Mouse (Mus musculus): ENCODE data around the gene Wars2. TPM values are rescaled to one million over a fixed set of nuclear protein-coding genes. Genes with fewer than 3 reads are reported as not detected.

The Wars2 gene
- polyA plus RNA-seq, 1 experiment from 2014 or later, result 2.9 TPM

GRCm38 (mm10) chr3:99264695-99265094, 123.8 kb downstream of the Wars2 start:
- peaks cover 72% of the 10 kb centered on the region for H3K27me3 ChIP-seq (replicated peaks; ENCODE audit: control insufficient read depth, insufficient read depth, low read length)
- no peak for TF ChIP-seq CTCF (IDR thresholded peaks at IDR 0.05; ENCODE audit: low read depth)

DNA sequence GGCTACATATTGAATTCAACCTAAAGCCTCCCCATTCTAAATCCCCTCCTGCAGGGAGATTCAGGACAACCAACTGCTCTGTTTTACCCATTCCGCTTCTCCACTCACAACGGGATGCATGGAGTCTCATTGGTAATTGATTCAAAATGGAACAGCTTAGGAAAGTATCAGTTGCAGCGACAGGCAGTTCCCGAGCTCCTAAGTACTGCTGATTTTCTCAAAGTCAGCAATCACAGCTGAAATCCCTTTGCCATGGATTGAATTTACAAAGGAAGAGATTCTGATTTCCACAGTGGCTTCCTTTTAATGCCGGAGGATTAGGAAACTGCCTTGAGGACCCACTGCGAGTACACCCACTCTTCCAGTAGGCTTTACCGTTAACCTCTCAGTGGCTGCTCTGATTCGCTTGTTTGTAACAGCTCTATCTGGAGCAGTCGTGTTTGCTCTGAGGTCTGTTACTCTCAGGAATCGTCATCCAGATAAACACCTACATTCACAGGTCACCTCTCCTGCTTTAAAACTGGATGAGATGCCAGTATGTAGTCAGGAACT, 126.0 kb downstream of the Wars2 start:
- no peaks in the 10 kb centered on the region for H3K36me3 ChIP-seq (ENCODE audit: control insufficient read depth, insufficient read depth)
- 44% methylated on average over 10 of the region's 10 CpGs for WGBS
- peaks cover 52% of the 10 kb centered on the region for H3K27me3 ChIP-seq (replicated peaks; ENCODE audit: control insufficient read depth, insufficient read depth, low read length)
- no peak overlapping the region for H3K4me2 ChIP-seq (replicated peaks; ENCODE audit: low read depth)
- no peak overlapping the region for H3K9ac ChIP-seq (ENCODE audit: low read depth, low read length)
- no peak for ATAC-seq
- H3K4me1 ChIP-seq (replicated peaks; ENCODE audit: control insufficient read depth, insufficient read depth, low read length), result no peaks in the 10 kb centered on the region
- H3K27ac ChIP-seq (ENCODE audit: low read depth, low read length), result no peak overlapping the region
- TF ChIP-seq CTCF (IDR thresholded peaks at IDR 0.05; ENCODE audit: low read depth), result no peak
- H3K9me3 ChIP-seq (ENCODE audit: control insufficient read depth), result no peaks in the 10 kb centered on the region
- no peak overlapping the region for H3K4me3 ChIP-seq (ENCODE audit: low read depth, low read length)

More at GRCm38 (mm10) chr3:99264695-99265094, 123.8 kb downstream of the Wars2 start:
- no peak overlapping the region for H3K4me2 ChIP-seq (replicated peaks; ENCODE audit: low read depth)
- no peak overlapping the region for H3K9ac ChIP-seq (ENCODE audit: low read depth, low read length)
- no peaks in the 10 kb centered on the region for H3K9me3 ChIP-seq (ENCODE audit: control insufficient read depth)
- no peaks in the 10 kb centered on the region for H3K4me1 ChIP-seq (replicated peaks; ENCODE audit: control insufficient read depth, insufficient read depth, low read length)
- H3K4me3 ChIP-seq (ENCODE audit: low read depth, low read length), result no peak overlapping the region
- WGBS, result 20% methylated on average over 7 of the region's 7 CpGs
- H3K27ac ChIP-seq (ENCODE audit: low read depth, low read length), result no peak overlapping the region
- H3K36me3 ChIP-seq (ENCODE audit: control insufficient read depth, insufficient read depth), result no peaks in the 10 kb centered on the region
- ATAC-seq, result no peak

- Histone ChIP-seq H3K27me3 (replicated peaks; ENCODE audit: control insufficient read depth, insufficient read depth, low read length) (no peaks in the 10 kb centered on the region), H3K36me3 (ENCODE audit: control insufficient read depth, insufficient read depth) (no peaks in the 10 kb centered on the region), H3K4me2 (replicated peaks; ENCODE audit: low read depth) (no peak overlapping the region), H3K4me1 (replicated peaks; ENCODE audit: control insufficient read depth, insufficient read depth, low read length) (no peaks in the 10 kb centered on the region), H3K9me3 (ENCODE audit: control insufficient read depth) (no peaks in the 10 kb centered on the region), H3K9ac (ENCODE audit: low read depth, low read length) (no peak overlapping the region), H3K27ac (ENCODE audit: low read depth, low read length) (no peak overlapping the region), H3K4me3 (ENCODE audit: low read depth, low read length) (no peak overlapping the region)
- 63% methylated on average over 12 of the region's 12 CpGs for WGBS
- TF ChIP-seq CTCF (IDR thresholded peaks at IDR 0.05; ENCODE audit: low read depth), result no peak
- ATAC-seq, result no peak
Observed at GRCm38 (mm10) chr3:99277973-99278580, 137.2 kb downstream of the Wars2 start.

DNA sequence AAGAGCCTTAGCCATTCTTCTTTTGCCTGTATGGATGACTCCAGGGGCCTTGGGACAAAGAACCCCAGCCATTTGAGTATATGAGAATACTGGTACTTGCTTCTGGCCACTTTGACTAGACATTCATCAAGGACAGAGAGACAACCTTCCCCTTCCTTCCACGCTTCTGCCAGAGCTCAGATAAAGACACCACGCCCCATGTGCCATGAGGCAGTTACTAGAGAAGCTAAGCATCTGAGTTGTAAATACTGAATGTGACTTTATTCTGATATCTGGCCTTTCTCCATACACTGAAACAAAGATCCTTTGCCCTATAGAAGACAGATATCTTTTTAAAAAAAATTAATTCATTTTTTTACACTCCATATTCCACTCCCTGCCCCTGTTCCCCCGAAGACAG, 138.8 kb downstream of the Wars2 start:
- Histone ChIP-seq H3K9ac (ENCODE audit: low read depth, low read length) (no peak overlapping the region), H3K27ac (ENCODE audit: low read depth, low read length) (no peak overlapping the region), H3K4me2 (replicated peaks; ENCODE audit: low read depth) (no peak overlapping the region), H3K4me3 (ENCODE audit: low read depth, low read length) (no peak overlapping the region), H3K27me3 (replicated peaks; ENCODE audit: control insufficient read depth, insufficient read depth, low read length) (no peaks in the 10 kb centered on the region), H3K36me3 (ENCODE audit: control insufficient read depth, insufficient read depth) (no peaks in the 10 kb centered on the region), H3K9me3 (ENCODE audit: control insufficient read depth) (no peaks in the 10 kb centered on the region), H3K4me1 (replicated peaks; ENCODE audit: control insufficient read depth, insufficient read depth, low read length) (no peaks in the 10 kb centered on the region)
- 67% methylated on average over 3 of the region's 3 CpGs for WGBS
- no peak for TF ChIP-seq CTCF (IDR thresholded peaks at IDR 0.05; ENCODE audit: low read depth)
- ATAC-seq, result no peak

DNA sequence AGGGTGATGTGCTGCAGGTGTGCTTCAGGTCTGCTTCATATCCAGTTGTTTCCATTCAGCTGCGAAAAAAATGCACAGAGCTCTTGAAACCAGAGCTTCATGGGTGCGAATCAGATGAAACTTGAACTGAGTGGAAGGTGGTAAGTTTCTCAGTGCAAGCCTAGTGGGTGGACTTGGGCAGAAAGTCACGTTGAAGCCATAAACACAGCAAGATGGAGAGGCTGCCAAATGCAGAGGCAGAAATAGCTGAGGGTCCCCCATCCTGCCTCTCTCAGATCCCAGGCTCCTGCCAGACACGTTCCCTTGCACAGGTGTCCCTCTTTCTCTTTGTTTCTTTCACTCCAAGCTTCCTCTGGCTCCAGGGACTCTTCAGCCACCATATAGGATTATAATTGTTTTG, 140.6 kb downstream of the Wars2 start:
- H3K27me3 ChIP-seq (replicated peaks; ENCODE audit: control insufficient read depth, insufficient read depth, low read length), result no peaks in the 10 kb centered on the region
- no peak for ATAC-seq
- H3K4me1 ChIP-seq (replicated peaks; ENCODE audit: control insufficient read depth, insufficient read depth, low read length), result no peaks in the 10 kb centered on the region
- H3K4me3 ChIP-seq (ENCODE audit: low read depth, low read length), result no peak overlapping the region
- H3K9ac ChIP-seq (ENCODE audit: low read depth, low read length), result no peak overlapping the region
- no peaks in the 10 kb centered on the region for H3K36me3 ChIP-seq (ENCODE audit: control insufficient read depth, insufficient read depth)
- TF ChIP-seq CTCF (IDR thresholded peaks at IDR 0.05; ENCODE audit: low read depth), result no peak
- H3K27ac ChIP-seq (ENCODE audit: low read depth, low read length), result no peak overlapping the region
- H3K4me2 ChIP-seq (replicated peaks; ENCODE audit: low read depth), result no peak overlapping the region
- 46% methylated on average over 4 of the region's 4 CpGs for WGBS
- no peaks in the 10 kb centered on the region for H3K9me3 ChIP-seq (ENCODE audit: control insufficient read depth)

GRCm38 (mm10) chr3:99288302-99288701, 147.4 kb downstream of the Wars2 start:
- Histone ChIP-seq H3K9me3 (ENCODE audit: control insufficient read depth) (no peaks in the 10 kb centered on the region), H3K4me1 (replicated peaks; ENCODE audit: control insufficient read depth, insufficient read depth, low read length) (no peaks in the 10 kb centered on the region), H3K27ac (ENCODE audit: low read depth, low read length) (no peak overlapping the region), H3K27me3 (replicated peaks; ENCODE audit: control insufficient read depth, insufficient read depth, low read length) (no peaks in the 10 kb centered on the region), H3K4me2 (replicated peaks; ENCODE audit: low read depth) (no peak overlapping the region), H3K4me3 (ENCODE audit: low read depth, low read length) (no peak overlapping the region), H3K36me3 (ENCODE audit: control insufficient read depth, insufficient read depth) (no peaks in the 10 kb centered on the region), H3K9ac (ENCODE audit: low read depth, low read length) (no peak overlapping the region)
- TF ChIP-seq CTCF (IDR thresholded peaks at IDR 0.05; ENCODE audit: low read depth), result peak; percentile 54
- ATAC-seq, result no peak
- 36% methylated on average over 2 of the region's 2 CpGs for WGBS

Small RNAs within 50 kb of the gene (microRNA-seq; reads per million reads assigned to microRNA genes)
- not detected for gene Mir6481

Other genes starting within 250 kb of the Wars2 start
- 32.5 and 33.9 TPM in 2 replicates for gene Hao2, start 247.8 kb upstream of the Wars2 start, polyA plus RNA-seq (2015; fragmentation: Nextera tagmentation; extraction: Ambion mirVana)
- 0.04 TPM in 1 of 2 replicates, not detected in the other for gene Tbx15, start 99.3 kb downstream of the Wars2 start, polyA plus RNA-seq (2015; fragmentation: Nextera tagmentation; extraction: Ambion mirVana)

Data from intestine, postnatal 0 days (tissue).